Mouse (Mus musculus) fibroblast of lung, adult 2 months (primary cell): ENCODE results near the gene Bcl6.

Experiments
- DNase-seq: peaks from one replicate; pipeline ENCODE4 v3.0.0-alpha.2; 2011; ENCODE audit warnings: low read depth

The Bcl6 gene

GRCm38 (mm10) chr16:23972901-23973300, 15.8 kb downstream of the Bcl6 start:
- no peak for DNase-seq

DNA sequence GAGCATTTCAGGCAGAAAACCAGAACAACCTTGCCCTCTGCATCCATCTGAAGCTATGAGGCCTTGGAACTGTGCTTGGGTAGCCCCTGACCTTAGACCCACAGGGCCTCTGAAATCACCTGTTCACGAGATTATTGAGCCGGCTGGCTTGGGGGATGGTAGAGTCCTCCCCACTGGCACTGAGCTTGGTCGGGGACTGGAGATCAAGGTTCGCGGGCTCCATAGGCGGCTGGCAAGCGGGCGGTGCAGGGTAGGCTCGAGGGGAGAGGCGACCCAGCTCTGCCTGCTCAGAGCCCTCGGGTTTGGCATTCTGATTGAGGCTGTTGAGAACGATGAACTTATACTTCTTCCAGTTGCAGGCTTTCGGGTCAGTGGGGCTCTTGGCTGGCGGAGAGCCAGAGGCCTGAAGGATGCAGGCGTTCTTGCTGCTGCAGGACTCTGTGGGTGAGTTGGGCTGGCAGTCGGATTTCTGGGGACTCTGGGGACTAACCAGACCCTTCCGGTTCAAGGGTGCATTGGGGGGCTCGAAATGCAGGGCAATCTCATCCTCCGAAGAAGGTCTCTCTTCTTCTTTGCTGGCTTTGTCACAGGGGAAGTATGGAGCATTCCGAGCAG, 16.4 kb downstream of the Bcl6 start:
- DNase-seq = no peak

DNA sequence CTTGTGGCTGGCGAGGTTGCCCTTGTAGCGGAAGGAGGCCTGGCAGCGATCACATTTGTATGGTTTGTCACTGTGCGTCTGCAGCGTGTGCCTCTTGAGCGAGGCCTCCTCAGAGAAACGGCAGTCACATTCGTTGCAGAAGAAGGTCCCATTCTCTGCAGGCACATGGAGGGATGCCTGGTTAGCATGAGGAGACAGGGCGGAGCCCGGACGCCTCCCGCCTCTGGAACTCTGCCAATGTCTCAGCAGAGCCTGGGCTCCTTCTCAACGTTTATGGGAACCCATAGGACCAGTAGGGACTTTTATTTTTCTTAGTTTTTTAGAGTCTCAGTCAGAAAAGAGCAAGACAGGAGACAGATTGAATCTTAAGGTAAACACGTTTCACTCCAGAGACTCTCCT, 18.7 kb downstream of the Bcl6 start:
- no peak for DNase-seq

GRCm38 (mm10) chr16:23968888-23969287, 19.8 kb downstream of the Bcl6 start:
- DNase-seq = no peak

DNA sequence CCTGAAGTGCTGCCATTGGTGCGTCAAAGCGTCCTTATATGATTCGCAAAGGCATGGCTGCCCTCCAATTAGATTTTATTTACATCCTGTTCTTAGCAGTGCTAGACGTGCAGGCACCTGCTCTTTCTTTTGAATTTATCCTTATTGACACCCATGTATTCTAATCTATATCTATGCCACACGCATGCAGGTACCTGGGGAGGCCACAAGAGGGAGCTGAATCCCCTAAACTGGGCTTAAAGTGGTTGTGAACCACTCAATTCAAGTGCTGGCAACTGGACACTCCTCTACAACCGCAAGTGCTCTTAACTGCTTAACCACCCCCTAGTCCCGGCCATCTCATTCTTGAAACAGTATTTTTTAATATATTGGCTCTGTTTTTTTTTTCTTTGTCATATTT, 21.4 kb downstream of the Bcl6 start:
- no peak for DNase-seq

GRCm38 (mm10) chr16:23966066-23966465, 22.6 kb downstream of the Bcl6 start:
- DNase-seq = no peak

DNA sequence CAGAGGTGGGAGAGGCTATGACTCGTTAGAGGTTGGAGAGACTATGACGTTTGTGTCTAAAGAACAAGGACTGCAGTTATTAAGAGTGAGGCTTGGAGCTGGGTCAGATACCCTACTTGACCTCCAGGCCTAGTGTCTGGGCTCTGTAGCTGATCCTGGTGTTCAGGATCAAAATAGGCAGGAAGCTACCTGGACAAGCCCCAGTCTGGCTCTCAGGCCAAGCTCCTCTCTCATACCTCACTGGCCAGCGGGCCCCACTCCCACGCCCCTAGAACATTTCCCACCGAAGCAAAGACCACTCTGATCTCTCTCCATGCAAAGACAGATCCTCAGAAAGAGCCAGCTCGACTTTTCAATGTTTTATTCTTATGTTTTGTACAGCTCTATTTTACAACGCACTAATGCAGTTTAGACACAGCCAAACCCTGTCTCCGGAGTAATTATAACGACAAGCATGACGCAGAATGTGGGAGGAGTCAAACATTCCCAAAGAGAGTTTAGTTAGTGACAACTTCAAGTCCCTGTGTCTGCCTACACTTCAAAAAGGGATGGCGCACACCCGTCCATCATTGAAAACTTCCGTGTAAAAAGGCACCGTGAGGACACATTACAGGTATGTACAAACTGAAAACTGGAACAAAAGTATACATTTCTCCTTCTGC, 23.8 kb downstream of the Bcl6 start:
- DNase-seq = no peak

GRCm38 (mm10) chr16:23963896-23964668, 24.6 kb downstream of the Bcl6 start:
- DNase-seq = no peak

DNA sequence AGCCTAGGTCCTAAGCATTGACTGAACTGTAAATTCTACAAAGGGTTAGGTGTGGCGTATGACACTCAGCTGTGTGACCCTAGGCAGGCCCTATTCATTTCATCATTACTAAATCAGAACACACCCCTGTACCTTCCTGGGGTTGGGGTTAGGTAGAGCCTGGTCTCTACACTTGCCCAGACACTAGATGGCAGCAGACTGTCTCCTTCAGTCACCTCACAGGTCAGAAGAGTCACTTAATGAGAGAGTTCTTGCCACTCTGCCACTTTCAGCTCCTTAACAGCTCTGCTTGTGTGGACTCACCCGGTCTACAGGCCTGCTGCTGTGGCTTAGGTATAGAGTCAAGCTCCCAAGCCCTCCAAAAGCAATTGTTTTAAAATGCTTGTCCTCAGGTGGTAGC, 26.3 kb downstream of the Bcl6 start:
- DNase-seq = no peak

GRCm38 (mm10) chr16:23958938-23959337, 29.7 kb downstream of the Bcl6 start:
- DNase-seq = no peak

DNA sequence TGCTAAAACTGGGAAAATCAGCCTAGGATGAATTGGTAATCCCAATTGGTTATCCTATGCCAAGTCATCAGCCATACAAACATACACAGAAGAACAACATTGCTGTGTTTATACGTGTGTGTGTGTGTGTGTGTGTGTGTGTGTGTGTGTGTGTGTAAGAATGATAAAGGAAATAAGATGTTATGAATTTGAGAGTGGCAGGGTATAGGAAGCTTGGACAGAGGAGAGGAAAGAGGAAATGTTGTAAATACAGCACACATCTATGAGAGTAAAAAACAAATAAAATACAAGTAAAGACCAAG, 34.7 kb downstream of the Bcl6 start:
- DNase-seq = no peak

DNA sequence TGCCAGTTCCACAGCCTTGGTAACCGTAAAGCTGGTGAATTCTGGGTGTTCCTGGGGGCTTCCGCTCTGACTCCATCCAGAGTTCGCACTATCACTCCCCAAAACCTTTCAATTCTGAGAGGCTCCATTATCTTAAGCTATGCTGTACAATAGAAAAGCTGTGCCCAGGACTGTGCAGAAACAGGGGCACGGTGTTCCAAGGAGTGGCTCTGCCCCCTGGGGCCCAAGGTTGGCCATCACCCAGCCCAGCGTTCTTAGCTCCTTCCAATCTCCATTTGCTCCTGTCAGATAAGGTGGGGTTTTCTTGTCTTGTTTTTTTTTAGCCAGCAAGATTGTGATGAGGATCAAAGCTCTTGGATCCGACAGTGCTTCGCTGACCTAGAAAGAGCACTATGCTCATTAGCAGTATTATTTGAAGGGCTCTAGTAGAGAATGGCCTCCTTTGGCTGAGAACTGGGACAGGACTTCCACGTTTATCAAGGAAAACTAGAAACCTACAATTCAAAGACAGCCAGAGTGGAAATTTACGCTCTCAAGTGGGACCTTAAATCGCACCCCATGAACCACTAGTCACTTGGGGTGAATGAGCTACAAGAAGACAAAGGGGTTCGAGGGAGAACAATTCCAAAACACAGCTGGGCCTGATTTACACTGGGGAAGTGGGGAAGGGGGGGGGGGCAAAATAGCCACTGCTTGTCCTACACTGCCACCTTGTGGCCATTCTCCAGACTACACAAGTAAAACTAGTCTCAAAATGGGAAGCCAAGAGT, 35.3 kb downstream of the Bcl6 start:
- DNase-seq = no peak

- no peak for DNase-seq
Measured at GRCm38 (mm10) chr16:23952101-23952727, 36.4 kb downstream of the Bcl6 start.

GRCm38 (mm10) chr16:23947654-23948053, 41.0 kb downstream of the Bcl6 start:
- no peak for DNase-seq

DNA sequence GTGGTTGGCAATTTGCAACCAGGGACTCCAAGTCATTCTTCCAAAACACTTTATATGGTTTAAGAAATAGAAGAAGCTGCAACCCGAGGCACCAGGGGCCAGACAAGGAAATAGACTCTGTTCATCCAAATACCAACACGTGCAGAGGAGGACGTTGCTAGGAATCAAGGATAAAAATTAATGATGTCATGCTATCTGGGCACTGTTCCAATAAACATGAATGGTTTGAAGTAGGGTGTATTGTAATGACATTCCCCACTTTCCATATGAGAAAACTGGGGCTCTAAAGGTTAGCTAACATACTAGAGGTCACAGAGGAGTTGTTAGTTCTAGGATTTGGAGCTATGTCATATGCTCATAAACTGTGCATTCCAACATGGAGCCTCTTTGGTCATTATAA, 43.9 kb downstream of the Bcl6 start:
- DNase-seq = no peak

GRCm38 (mm10) chr16:23934397-23934796, 54.3 kb downstream of the Bcl6 start:
- DNase-seq = no peak

- no peak for DNase-seq
Measured at GRCm38 (mm10) chr16:23932294-23932693, 56.4 kb downstream of the Bcl6 start, which contains the start of gene Rtp2. Gene Rtp2 (minus strand): TSS chr16:23932394.

DNA sequence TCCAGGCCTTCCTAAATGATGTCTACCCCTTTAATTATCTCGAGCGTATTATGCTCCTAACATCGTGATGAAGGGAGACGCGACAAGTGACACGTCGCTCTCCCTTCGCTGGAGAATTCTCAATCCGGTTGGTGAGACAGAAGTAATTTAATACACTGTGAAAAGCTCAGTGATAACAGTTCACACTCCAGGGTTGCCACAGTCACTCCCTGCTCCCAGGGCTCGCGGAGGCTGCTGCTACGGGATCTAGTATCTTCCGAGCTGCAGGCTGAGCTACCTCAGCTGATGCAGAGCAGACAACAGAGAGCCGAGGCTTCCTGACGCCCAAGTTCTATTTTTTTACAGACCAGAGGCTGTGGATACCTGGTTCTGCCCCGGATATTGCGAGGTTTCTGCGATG, 57.4 kb downstream of the Bcl6 start:
- DNase-seq = no peak

GRCm38 (mm10) chr16:23930426-23931073, 58.1 kb downstream of the Bcl6 start:
- DNase-seq = no peak

DNA sequence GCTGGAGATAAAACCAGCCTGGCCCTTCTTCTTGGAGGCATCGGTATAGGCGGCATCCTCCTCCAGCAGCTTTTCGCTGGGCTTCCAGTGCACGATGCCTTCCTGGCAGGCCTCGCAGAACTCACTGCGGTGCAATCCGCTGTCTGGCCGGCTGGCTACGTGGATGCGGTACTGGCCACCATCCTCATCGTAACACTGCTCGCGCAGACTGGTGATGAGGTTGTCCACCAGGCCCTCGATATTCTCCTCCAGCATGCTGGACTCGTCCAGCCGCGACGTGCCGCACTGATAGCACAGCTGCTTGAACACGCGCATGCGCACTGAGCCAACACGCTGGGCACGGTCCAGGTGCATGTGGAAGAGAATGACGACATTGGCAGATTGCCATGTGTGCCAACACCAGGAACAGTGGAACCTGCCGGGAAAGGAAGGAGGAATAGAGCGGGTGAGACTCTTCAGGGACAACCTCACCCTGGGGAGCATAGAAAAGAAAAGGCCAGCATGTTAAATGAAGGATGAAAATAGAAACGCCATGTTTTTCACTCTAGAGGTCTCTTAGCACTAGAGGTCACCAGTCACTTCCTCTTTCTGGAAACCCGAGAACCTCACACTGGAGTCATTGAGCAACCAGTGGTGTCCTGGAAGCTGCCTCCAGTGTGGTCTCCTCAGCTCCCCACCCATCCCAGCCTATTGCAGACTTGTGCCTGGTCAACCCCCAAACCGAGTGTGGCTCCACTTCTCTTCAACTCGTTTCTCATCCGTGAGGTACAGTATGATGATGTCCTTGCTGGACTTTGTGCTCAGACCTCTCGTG, 61.1 kb downstream of the Bcl6 start:
- no peak for DNase-seq

- DNase-seq = no peak
Measured at GRCm38 (mm10) chr16:23922906-23923305, 65.7 kb downstream of the Bcl6 start.
